Mouse (Mus musculus) C2C12 (cell line): ENCODE results near the gene Glis3.

Source experiments
- CTCF ChIP-seq: IDR thresholded peaks from one replicate; pipeline ENCODE4 v1.5.1; 2011; ENCODE audit not compliant: control insufficient read depth, insufficient read depth, insufficient read length
- FOSL1 ChIP-seq: IDR thresholded peaks from one replicate; pipeline ENCODE4 v1.8.0; 2011; ENCODE audit warnings: mild to moderate bottlenecking, low read length; ENCODE audit not compliant: poor library complexity, insufficient read depth, severe bottlenecking
- USF1 ChIP-seq: IDR thresholded peaks from one replicate; pipeline ENCODE4 v1.6.1; 2011; ENCODE audit warnings: low read depth, mild to moderate bottlenecking, control low read depth, moderate library complexity

- TF ChIP-seq USF1, result no peak
- no peak for TF ChIP-seq CTCF
- no peak for TF ChIP-seq FOSL1
Measured at GRCm38 (mm10) chr19:28287431-28287830, 392.4 kb downstream of the Glis3 start.
